Mouse (Mus musculus) regulatory T cell (primary cell): ENCODE results near the gene Trcg1.

Experiments
- in situ Hi-C: fragments of 300-600 bp; cut with MboI, MseI; formaldehyde crosslinking; loops from one replicate; pipeline ENCODE4 v1.15.1; 2025; ENCODE audit warnings: high pct_unique_total_duplicates

The Trcg1 gene

GRCm38 (mm10) chr9:57261913-57262794 lies 25.8 kb downstream of the Trcg1 start, which contains the start of gene 1700017B05Rik:
TSS of gene 1700017B05Rik (minus strand) at chr9:57262612.
- in situ Hi-C loops = loop anchor here (5.0 kb wide), 1 partner anchor 170 kb away; no protein-coding TSS in a partner anchor

- in situ Hi-C loops = loop anchor here (5.0 kb wide), 1 partner anchor 169 kb away; no protein-coding TSS in a partner anchor
Measured at GRCm38 (mm10) chr9:57262795-57263684, 26.7 kb downstream of the Trcg1 start.

- in situ Hi-C loops = no loop called here
Measured at GRCm38 (mm10) chr9:57265125-57265524, 28.8 kb downstream of the Trcg1 start.

- in situ Hi-C loops = no loop called here
Measured at GRCm38 (mm10) chr9:57267421-57267820, 31.1 kb downstream of the Trcg1 start.

GRCm38 (mm10) chr9:57268078-57268477 lies 31.7 kb downstream of the Trcg1 start:
- in situ Hi-C loops = no loop called here

- in situ Hi-C loops = no loop called here
Measured at GRCm38 (mm10) chr9:57268575-57268974, 32.2 kb downstream of the Trcg1 start.

GRCm38 (mm10) chr9:57269384-57269783 lies 33.0 kb downstream of the Trcg1 start:
- in situ Hi-C loops = no loop called here

- in situ Hi-C loops = no loop called here
Measured at GRCm38 (mm10) chr9:57270399-57270798, 34.0 kb downstream of the Trcg1 start.

- in situ Hi-C loops = no loop called here
Measured at GRCm38 (mm10) chr9:57271081-57271480, 34.7 kb downstream of the Trcg1 start.

GRCm38 (mm10) chr9:57271837-57272562 lies 35.6 kb downstream of the Trcg1 start:
- in situ Hi-C loops = no loop called here

- in situ Hi-C loops = no loop called here
Measured at GRCm38 (mm10) chr9:57272902-57273804, 36.8 kb downstream of the Trcg1 start.

- in situ Hi-C loops = no loop called here
Measured at GRCm38 (mm10) chr9:57273805-57274494, 37.6 kb downstream of the Trcg1 start.

- in situ Hi-C loops = no loop called here
Measured at GRCm38 (mm10) chr9:57276311-57276710, 40.0 kb downstream of the Trcg1 start.

- in situ Hi-C loops = no loop called here
Measured at GRCm38 (mm10) chr9:57278268-57278667, 41.9 kb downstream of the Trcg1 start.

- in situ Hi-C loops = no loop called here
Measured at GRCm38 (mm10) chr9:57279441-57279840, 43.1 kb downstream of the Trcg1 start.

GRCm38 (mm10) chr9:57281549-57281948 lies 45.2 kb downstream of the Trcg1 start:
- in situ Hi-C loops = no loop called here

- in situ Hi-C loops = no loop called here
Measured at GRCm38 (mm10) chr9:57282686-57283085, 46.3 kb downstream of the Trcg1 start.

GRCm38 (mm10) chr9:57283311-57283710 lies 47.0 kb downstream of the Trcg1 start:
- in situ Hi-C loops = no loop called here

GRCm38 (mm10) chr9:57287183-57287582 lies 50.8 kb downstream of the Trcg1 start:
- in situ Hi-C loops = no loop called here

- in situ Hi-C loops = no loop called here
Measured at GRCm38 (mm10) chr9:57294905-57295304, 58.5 kb downstream of the Trcg1 start.
